Mouse (Mus musculus) spleen, adult 12 weeks (tissue): ENCODE results near the gene 2310057N15Rik.
"Not testable (repeated sequence)": the region's sequence is repeated elsewhere in the genome, so short reads cannot be mapped to it uniquely, and the experiment has no call there.

Experiments
- DNase-seq: peaks from one replicate; pipeline ENCODE4 v3.0.0; 2022; ENCODE audit warnings: low spot score

Gene 2310057N15Rik

DNA sequence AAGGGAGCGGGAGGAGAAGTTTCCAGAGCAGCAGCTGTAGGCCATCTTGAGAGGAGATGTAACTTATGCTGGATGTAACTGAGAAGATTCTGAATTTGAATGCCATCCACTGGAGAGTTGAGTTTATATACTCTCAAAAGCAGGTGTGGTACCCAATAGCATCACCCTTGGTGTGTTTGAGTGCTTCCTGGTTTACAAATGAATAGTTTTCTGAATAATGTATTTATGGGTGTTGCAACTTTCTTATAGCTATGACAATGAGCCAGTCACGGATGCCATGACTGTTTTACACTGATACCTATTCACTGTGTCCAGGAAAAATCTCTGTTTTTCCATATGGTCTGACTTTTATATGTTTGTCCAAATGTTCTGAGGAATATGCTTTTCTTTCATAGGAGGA is at the start of gene 2310057N15Rik:
Gene 2310057N15Rik (minus strand): TSS at position 101 of the 400 bp plus-strand sequence.
- DNase-seq, result no peak

DNA sequence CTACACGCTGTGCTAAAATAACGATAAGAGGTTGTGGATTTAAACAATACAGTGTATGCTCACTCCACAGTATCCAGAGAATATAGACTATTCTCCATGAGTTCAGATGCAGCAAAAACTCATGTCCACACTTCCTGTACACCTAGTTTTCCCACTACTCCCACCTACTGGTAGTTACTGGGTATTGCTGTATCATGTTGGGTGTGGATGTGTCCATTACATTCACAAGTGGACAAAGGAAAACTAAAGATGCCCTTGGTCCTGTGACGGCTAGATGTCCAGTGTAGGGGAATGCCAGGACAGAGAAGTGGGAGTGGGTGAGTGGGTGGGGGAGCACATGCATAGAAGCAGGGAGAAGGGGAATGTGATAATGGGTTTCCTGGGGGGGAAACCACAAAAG is 49.7 kb upstream of the 2310057N15Rik start:
- DNase-seq, result no peak

DNA sequence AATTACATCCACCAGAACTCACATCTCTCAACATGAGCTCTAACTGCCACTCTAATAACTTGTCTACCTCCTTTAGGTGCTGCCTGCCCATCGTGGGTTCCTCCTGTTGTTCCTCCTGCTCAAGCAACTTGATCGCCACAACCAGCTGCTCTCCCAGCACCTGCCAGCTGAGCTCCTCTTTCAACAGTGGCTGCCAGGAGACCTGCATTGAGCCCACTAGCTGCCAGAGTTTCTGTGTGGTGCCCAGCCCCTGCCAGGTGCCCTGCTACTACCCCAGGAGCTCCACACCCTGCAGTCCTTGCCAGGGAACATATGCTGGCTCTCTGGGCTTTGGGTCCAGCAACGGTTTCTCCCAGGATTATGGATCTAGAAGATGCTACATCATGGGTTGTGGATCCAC is 46.1 kb upstream of the 2310057N15Rik start, which contains the start of gene Krtap15:
Gene Krtap15 (plus strand): TSS at position 150 of the 400 bp plus-strand sequence.
- DNase-seq, result no peak

DNA sequence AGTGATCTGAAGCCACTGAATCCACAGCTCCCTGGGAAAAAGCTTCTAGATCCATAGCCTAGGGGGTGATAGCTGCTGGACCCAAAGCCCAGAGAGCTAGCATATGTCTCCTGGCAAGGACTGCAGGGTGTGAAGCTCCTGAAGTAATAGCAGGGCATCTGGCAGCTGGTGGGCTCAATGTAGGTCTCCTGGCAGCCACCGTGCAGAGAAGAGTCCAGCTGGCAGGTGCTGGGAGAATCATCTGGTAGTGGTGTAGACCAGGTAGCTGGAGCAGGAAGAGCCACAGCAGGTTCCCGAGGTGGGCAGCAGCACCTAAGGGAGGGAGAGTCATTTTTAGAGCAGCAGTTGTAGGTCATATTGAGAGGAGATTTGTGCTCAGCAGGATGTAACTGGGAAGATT is 37.8 kb upstream of the 2310057N15Rik start, which contains the start of gene Gm20741:
Gene Gm20741 (minus strand): TSS at position 394 of the 400 bp plus-strand sequence.
- DNase-seq, result no peak

DNA sequence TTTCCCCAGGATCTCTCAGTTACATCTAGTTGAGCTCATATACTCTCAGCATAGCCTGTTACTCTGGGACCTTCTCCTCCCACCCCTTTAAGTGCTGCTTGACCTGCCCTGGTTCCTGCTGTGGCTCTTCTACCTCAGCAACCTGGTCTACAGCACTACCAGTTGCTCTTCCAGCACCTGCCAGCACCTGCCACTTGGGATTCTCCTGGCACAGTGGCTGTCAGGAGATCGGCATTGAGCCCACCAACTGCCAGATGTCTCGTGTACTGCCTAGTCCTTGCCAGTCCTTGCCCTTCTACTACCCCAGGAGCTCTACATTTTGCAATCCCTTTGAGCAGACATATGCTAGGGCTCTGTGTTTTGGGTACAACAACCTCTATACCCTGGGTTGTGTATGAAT is 12.8 kb upstream of the 2310057N15Rik start:
- no peak for DNase-seq

DNA sequence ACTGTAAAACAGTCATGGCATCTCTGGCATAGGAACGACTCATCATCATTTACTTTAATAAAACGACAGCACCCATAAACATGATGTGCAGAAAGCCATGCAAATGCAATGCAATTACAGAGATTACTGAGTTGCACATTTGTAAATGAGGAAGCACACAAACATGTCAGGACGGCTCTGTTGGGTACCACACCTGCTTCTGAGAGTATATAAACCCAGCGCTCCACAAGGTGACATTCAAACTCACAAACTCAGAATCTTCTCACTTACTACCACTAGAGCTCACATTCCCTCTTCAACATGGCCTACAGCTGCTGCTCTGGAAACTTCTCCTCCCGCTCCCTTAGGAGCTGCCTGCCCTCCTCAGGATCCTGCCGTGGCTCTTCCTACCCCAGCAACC is 3.6 kb upstream of the 2310057N15Rik start, which contains the start of gene Gm5965:
Gene Gm5965 (plus strand): TSS at position 301 of the 400 bp plus-strand sequence.
- DNase-seq, result no peak

DNA sequence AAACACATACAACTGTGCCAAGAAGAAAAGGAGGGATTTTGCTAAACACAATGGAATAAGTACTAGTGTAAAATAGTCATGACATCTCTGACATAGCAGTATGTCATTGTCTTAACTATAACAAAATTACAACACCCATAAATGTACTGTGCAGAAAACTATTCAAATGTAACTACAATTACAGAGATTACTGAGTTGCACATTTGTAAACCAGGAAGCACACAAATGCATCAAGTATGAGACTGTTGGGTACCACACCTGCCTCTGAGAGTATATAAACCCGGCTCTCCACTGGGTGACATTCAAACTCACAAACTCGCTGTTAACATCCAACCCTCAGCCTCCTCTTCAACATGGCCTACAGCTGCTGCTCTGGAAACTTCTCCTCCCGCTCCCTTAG is 15.5 kb downstream of the 2310057N15Rik start, which contains the start of gene 2310034C09Rik:
Gene 2310034C09Rik (plus strand): TSS at position 301 of the 400 bp plus-strand sequence.
- not testable (repeated sequence) for DNase-seq

DNA sequence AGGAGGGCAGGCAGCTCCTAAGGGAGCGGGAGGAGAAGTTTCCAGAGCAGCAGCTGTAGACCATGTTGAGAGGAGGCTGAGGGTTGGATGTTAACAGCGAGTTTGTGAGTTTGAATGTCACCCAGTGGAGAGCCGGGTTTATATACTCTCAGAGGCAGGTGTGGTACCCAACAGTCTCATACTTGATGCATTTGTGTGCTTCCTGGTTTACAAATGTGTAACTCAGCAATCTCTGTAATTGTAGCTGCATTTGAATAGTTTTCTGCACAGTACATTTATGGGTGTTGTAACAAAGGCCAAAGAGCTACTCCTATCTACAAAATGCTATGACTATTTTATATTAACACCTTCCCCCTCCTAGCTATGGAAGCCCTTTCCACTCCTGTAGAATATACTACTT is 22.5 kb downstream of the 2310057N15Rik start, which contains the start of gene Krtap13:
Gene Krtap13 (minus strand): TSS at position 101 of the 400 bp plus-strand sequence.
- not testable (repeated sequence) for DNase-seq

DNA sequence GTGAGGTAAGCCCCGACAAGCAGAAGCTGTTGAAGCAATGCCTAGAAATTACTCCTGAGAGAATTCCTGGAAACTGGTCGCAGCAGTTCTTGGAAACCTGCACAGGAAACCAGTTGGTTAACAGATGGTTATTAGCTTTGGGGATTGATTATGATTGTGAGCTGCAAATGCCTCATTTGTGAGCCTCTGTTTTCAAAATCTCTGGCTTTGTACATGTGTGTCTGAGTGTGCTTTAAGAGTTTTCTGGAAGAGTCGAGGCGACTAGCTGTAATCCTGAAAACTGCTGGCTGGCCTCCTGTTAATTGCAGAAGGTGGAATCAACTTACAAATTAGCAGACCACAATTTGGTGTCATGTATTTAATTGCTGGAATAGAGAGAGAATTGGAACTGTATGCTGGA is 26.1 kb downstream of the 2310057N15Rik start:
- no peak for DNase-seq

DNA sequence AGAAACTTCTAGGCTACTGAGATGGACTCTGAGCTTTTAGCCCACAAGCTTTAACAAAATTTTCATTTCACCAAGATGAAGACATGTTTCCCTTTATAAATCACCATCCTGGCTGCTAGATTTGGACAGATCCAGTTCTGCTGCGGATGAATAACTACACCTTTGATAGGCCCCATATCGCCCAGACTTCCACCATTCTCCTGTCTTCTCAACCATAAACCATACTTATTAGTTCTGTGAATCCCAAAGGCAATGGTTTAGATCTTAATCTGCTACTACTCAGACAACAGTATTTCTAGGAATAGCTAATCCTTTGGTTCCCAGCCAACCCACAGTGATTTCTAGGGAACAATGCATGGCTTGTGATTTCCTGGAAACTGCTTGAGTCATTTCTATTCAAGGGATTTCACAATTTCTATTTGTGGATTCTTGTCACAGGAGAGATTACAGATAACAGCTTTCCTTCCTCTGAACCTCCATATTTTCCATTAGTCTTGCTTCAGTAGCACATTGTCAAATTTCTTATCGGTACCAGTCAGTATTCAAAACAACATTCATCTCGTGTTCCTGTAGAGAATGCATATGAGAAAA is 29.2 kb downstream of the 2310057N15Rik start:
- DNase-seq, result no peak

DNA sequence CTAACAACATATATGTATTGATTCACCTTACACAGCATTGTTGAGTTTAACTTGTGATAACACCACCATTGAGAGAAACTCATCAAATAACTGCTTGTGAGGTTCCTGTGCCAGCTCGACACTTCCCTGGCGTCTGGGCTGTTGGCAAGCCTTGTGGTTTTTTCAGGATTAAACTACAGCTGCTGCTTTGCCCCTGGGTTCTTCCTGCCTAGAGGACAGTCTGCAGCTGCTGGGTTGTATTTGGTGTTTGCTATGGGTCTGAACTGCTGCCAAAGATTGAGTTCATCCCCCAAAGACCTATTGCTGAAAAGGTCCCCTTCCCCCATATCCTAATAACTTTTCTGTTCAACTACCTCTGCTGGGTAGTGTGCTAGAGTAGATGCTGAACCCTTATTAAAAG is 38.6 kb downstream of the 2310057N15Rik start:
- DNase-seq, result no peak

DNA sequence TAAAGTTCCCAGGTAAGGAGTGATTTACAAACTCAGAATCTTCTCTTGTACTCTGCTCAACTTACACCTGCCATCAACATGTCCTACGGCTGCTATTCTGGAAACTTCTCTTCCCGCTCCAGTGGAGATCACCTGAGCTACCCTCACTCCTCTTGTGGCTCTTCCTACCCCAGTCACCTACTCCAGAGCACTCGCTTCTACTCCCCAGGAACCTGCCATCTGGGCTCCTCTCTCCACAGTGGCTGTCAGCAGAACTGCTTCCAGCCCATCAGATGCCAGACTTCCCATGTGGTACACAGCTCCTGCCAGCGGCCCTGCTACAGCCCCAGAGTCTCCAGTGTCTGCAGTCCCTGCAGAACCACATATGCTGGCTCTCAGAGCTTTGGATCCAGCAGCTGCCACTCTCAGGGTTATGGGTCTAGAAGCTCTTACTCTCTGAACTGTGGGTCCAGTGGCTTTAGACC is 45.2 kb downstream of the 2310057N15Rik start, which contains the start of gene Krtap13-1:
Gene Krtap13-1 (plus strand): TSS at position 51 of the 464 bp plus-strand sequence.
- no peak for DNase-seq
